Mouse (Mus musculus): ENCODE data around the gene A830005F24Rik. TPM values are rescaled to one million over a fixed set of nuclear protein-coding genes. Genes with fewer than 3 reads are reported as not detected.

A830005F24Rik gene
- polyA plus RNA-seq (2015; fragmentation: Nextera tagmentation; extraction: Ambion mirVana) = 0.37 and 0.99 TPM in 2 replicates

GRCm38 (mm10) chr13:48513003-48513929 is at the start of gene A830005F24Rik, which contains the start of gene Zfp169:
A830005F24Rik (plus strand) TSS chr13:48513570.
Zfp169 (minus strand) TSS chr13:48513451.
- peak within 1 kb of the TSS; percentile 82 for H3K4me2 ChIP-seq (replicated peaks)
- H3K9ac ChIP-seq = peak within 1 kb of the TSS; percentile 77
- H3K27me3 ChIP-seq (replicated peaks) = no peaks in the 10 kb centered on the region
- no peaks in the 10 kb centered on the region for H3K36me3 ChIP-seq
- 2% methylated on average over 34 of the region's 34 CpGs for WGBS
- no peaks in the 10 kb centered on the region for H3K9me3 ChIP-seq
- H3K4me3 ChIP-seq (replicated peaks) = peak within 1 kb of the TSS; percentile 78
- ATAC-seq = peak; percentile 99
- H3K27ac ChIP-seq = 0 out of 2 replicates have a peak within 1 kb of the TSS, but pooled peaks have one; percentile 32
- peaks cover 4% of the 10 kb centered on the region; the same call in 1 of the 2 replicates for H3K4me1 ChIP-seq (replicated peaks)

- Histone ChIP-seq H3K9ac (no peak overlapping the region), H3K27ac (no peak overlapping the region), H3K4me2 (replicated peaks) (no peak overlapping the region), H3K4me3 (replicated peaks) (no peak overlapping the region), H3K9me3 (no peaks in the 10 kb centered on the region), H3K36me3 (no peaks in the 10 kb centered on the region), H3K4me1 (replicated peaks) (no peaks in the 10 kb centered on the region), H3K27me3 (replicated peaks) (no peaks in the 10 kb centered on the region; the same call in 1 of the 2 replicates)
- ATAC-seq = no peak
- WGBS = 10% methylated on average over 4 of the region's 4 CpGs
Observed at GRCm38 (mm10) chr13:48464170-48464569, 49.2 kb upstream of the A830005F24Rik start.

GRCm38 (mm10) chr13:48466186-48466585 is 47.2 kb upstream of the A830005F24Rik start:
- H3K36me3 ChIP-seq = no peaks in the 10 kb centered on the region

GRCm38 (mm10) chr13:48468656-48469180 is 44.7 kb upstream of the A830005F24Rik start:
- 54% methylated on average over 15 of the region's 15 CpGs for WGBS
- no peak overlapping the region for H3K9ac ChIP-seq
- H3K27me3 ChIP-seq (replicated peaks) = no peaks in the 10 kb centered on the region; the same call in 1 of the 2 replicates
- H3K4me2 ChIP-seq (replicated peaks) = no peak overlapping the region
- no peak overlapping the region for H3K27ac ChIP-seq
- no peaks in the 10 kb centered on the region for H3K36me3 ChIP-seq
- ATAC-seq = no peak
- no peaks in the 10 kb centered on the region for H3K9me3 ChIP-seq
- H3K4me3 ChIP-seq (replicated peaks) = no peak overlapping the region
- no peaks in the 10 kb centered on the region for H3K4me1 ChIP-seq (replicated peaks)

More at GRCm38 (mm10) chr13:48466186-48466585, 47.2 kb upstream of the A830005F24Rik start:
- Histone ChIP-seq H3K4me2 (replicated peaks) (no peak overlapping the region), H3K27me3 (replicated peaks) (no peaks in the 10 kb centered on the region; the same call in 1 of the 2 replicates), H3K9ac (no peak overlapping the region), H3K27ac (no peak overlapping the region), H3K9me3 (no peaks in the 10 kb centered on the region), H3K4me3 (replicated peaks) (no peak overlapping the region), H3K4me1 (replicated peaks) (no peaks in the 10 kb centered on the region)
- WGBS = 56% methylated on average over 10 of the region's 10 CpGs
- no peak for ATAC-seq

- Histone ChIP-seq H3K4me1 (replicated peaks) (no peaks in the 10 kb centered on the region), H3K27ac (no peak overlapping the region), H3K36me3 (no peaks in the 10 kb centered on the region), H3K9me3 (no peaks in the 10 kb centered on the region), H3K9ac (no peak overlapping the region), H3K4me3 (replicated peaks) (no peak overlapping the region), H3K4me2 (replicated peaks) (no peak overlapping the region), H3K27me3 (replicated peaks) (no peaks in the 10 kb centered on the region)
- ATAC-seq = no peak
- WGBS = 90% methylated on average over 4 of the region's 4 CpGs
Observed at GRCm38 (mm10) chr13:48483606-48484005, 29.8 kb upstream of the A830005F24Rik start.

- 88% methylated on average over 35 of the region's 35 CpGs for WGBS
- Histone ChIP-seq H3K9me3 (no peaks in the 10 kb centered on the region), H3K27me3 (replicated peaks) (no peaks in the 10 kb centered on the region), H3K27ac (no peak overlapping the region), H3K4me1 (replicated peaks) (no peaks in the 10 kb centered on the region), H3K9ac (no peak overlapping the region), H3K4me2 (replicated peaks) (no peak overlapping the region), H3K4me3 (replicated peaks) (no peak overlapping the region), H3K36me3 (peaks cover 20% of the 10 kb centered on the region)
- no peak for ATAC-seq
Observed at GRCm38 (mm10) chr13:48490396-48491182, 22.8 kb upstream of the A830005F24Rik start.

GRCm38 (mm10) chr13:48493183-48493582 is 20.2 kb upstream of the A830005F24Rik start:
- no peak overlapping the region for H3K27ac ChIP-seq
- ATAC-seq = no peak

GRCm38 (mm10) chr13:48497693-48498221 is 15.6 kb upstream of the A830005F24Rik start:
- WGBS = 36% methylated on average over 15 of the region's 15 CpGs
- H3K27me3 ChIP-seq (replicated peaks) = no peaks in the 10 kb centered on the region
- H3K36me3 ChIP-seq = peaks cover 3% of the 10 kb centered on the region; the same call in 1 of the 2 replicates
- H3K4me3 ChIP-seq (replicated peaks) = no peak overlapping the region
- no peak overlapping the region for H3K4me2 ChIP-seq (replicated peaks)
- no peaks in the 10 kb centered on the region for H3K4me1 ChIP-seq (replicated peaks)
- H3K9me3 ChIP-seq = no peaks in the 10 kb centered on the region
- no peak overlapping the region for H3K27ac ChIP-seq
- peak; percentile 66 for ATAC-seq
- H3K9ac ChIP-seq = no peak overlapping the region

More at GRCm38 (mm10) chr13:48493183-48493582, 20.2 kb upstream of the A830005F24Rik start:
- Histone ChIP-seq H3K27me3 (replicated peaks) (no peaks in the 10 kb centered on the region), H3K4me1 (replicated peaks) (no peaks in the 10 kb centered on the region), H3K36me3 (peaks cover 23% of the 10 kb centered on the region), H3K9ac (no peak overlapping the region), H3K9me3 (no peaks in the 10 kb centered on the region), H3K4me2 (replicated peaks) (no peak overlapping the region), H3K4me3 (replicated peaks) (no peak overlapping the region)
- 77% methylated on average over 5 of the region's 5 CpGs for WGBS

GRCm38 (mm10) chr13:48498676-48499075 is 14.7 kb upstream of the A830005F24Rik start:
- ATAC-seq = no peak
- Histone ChIP-seq H3K4me2 (replicated peaks) (no peak overlapping the region), H3K27me3 (replicated peaks) (no peaks in the 10 kb centered on the region), H3K9me3 (no peaks in the 10 kb centered on the region), H3K9ac (no peak overlapping the region), H3K36me3 (peaks cover 7% of the 10 kb centered on the region), H3K27ac (no peak overlapping the region), H3K4me1 (replicated peaks) (no peaks in the 10 kb centered on the region), H3K4me3 (replicated peaks) (no peak overlapping the region)
- 57% methylated on average over 4 of the region's 4 CpGs for WGBS

GRCm38 (mm10) chr13:48502422-48502821 is 10.9 kb upstream of the A830005F24Rik start:
- no peak overlapping the region for H3K9ac ChIP-seq
- H3K27ac ChIP-seq = no peak overlapping the region
- no peaks in the 10 kb centered on the region for H3K9me3 ChIP-seq
- H3K4me3 ChIP-seq (replicated peaks) = no peak overlapping the region
- H3K27me3 ChIP-seq (replicated peaks) = no peaks in the 10 kb centered on the region
- H3K4me2 ChIP-seq (replicated peaks) = no peak overlapping the region
- no peaks in the 10 kb centered on the region for H3K4me1 ChIP-seq (replicated peaks)
- no peak for ATAC-seq
- H3K36me3 ChIP-seq = peaks cover 13% of the 10 kb centered on the region; the same call in 1 of the 2 replicates
- whole genome bisulfite sequencing = 68% methylated on average over 5 of the region's 5 CpGs

- Histone ChIP-seq H3K36me3 (peaks cover 9% of the 10 kb centered on the region; the same call in 1 of the 2 replicates), H3K27ac (no peak overlapping the region), H3K9me3 (no peaks in the 10 kb centered on the region), H3K4me1 (replicated peaks) (peaks cover 4% of the 10 kb centered on the region; the same call in 1 of the 2 replicates), H3K4me3 (replicated peaks) (no peak overlapping the region), H3K27me3 (replicated peaks) (no peaks in the 10 kb centered on the region), H3K9ac (no peak overlapping the region), H3K4me2 (replicated peaks) (no peak overlapping the region)
- no peak for ATAC-seq
- 74% methylated on average over 9 of the region's 9 CpGs for whole genome bisulfite sequencing
Observed at GRCm38 (mm10) chr13:48508661-48509060, 4.7 kb upstream of the A830005F24Rik start.
